Mouse (Mus musculus) A20 (cell line): ENCODE results near the gene Mettl27.

Source experiments
- DNase-seq: peaks from one replicate; pipeline ENCODE4 v3.0.0-alpha.2; 2011; ENCODE audit warnings: low read depth, low spot score

The Mettl27 gene

GRCm38 (mm10) chr5:134932179-134932902 lies at the start of gene Mettl27:
Mettl27 (plus strand) TSS chr5:134932368.
- peak; percentile 93 for DNase-seq

- no peak for DNase-seq
Measured at GRCm38 (mm10) chr5:134883077-134883476, 49.1 kb upstream of the Mettl27 start.

GRCm38 (mm10) chr5:134887447-134888335 lies 44.5 kb upstream of the Mettl27 start:
- no peak for DNase-seq

- no peak for DNase-seq
Measured at GRCm38 (mm10) chr5:134888505-134888904, 43.7 kb upstream of the Mettl27 start.

GRCm38 (mm10) chr5:134890601-134891054 lies 41.5 kb upstream of the Mettl27 start:
- no peak for DNase-seq

GRCm38 (mm10) chr5:134891552-134891951 lies 40.6 kb upstream of the Mettl27 start:
- no peak for DNase-seq

- DNase-seq, result no peak
Measured at GRCm38 (mm10) chr5:134892717-134893116, 39.5 kb upstream of the Mettl27 start.

GRCm38 (mm10) chr5:134895291-134895690 lies 36.9 kb upstream of the Mettl27 start:
- DNase-seq, result no peak

GRCm38 (mm10) chr5:134896965-134897364 lies 35.2 kb upstream of the Mettl27 start:
- DNase-seq, result no peak

- DNase-seq, result no peak
Measured at GRCm38 (mm10) chr5:134897596-134897995, 34.6 kb upstream of the Mettl27 start.

- no peak for DNase-seq
Measured at GRCm38 (mm10) chr5:134901012-134901643, 31.0 kb upstream of the Mettl27 start.

GRCm38 (mm10) chr5:134901644-134902027 lies 30.5 kb upstream of the Mettl27 start:
- DNase-seq, result no peak

GRCm38 (mm10) chr5:134906633-134907032 lies 25.5 kb upstream of the Mettl27 start, which contains the start of gene Tmem270:
Tmem270 (minus strand) TSS chr5:134906733.
- DNase-seq, result no peak

- DNase-seq, result peak; percentile 90
Measured at GRCm38 (mm10) chr5:134907135-134907534, 25.0 kb upstream of the Mettl27 start.

- DNase-seq, result no peak
Measured at GRCm38 (mm10) chr5:134911901-134912300, 20.3 kb upstream of the Mettl27 start.

GRCm38 (mm10) chr5:134913352-134913751 lies 18.8 kb upstream of the Mettl27 start:
- DNase-seq, result no peak

- no peak for DNase-seq
Measured at GRCm38 (mm10) chr5:134913753-134914152, 18.4 kb upstream of the Mettl27 start.

- DNase-seq, result no peak
Measured at GRCm38 (mm10) chr5:134914510-134914909, 17.7 kb upstream of the Mettl27 start.

GRCm38 (mm10) chr5:134915311-134915710 lies 16.9 kb upstream of the Mettl27 start, which contains the start of gene Cldn13:
Cldn13 (minus strand) TSS chr5:134915526.
- DNase-seq, result no peak

GRCm38 (mm10) chr5:134918071-134918832 lies 13.9 kb upstream of the Mettl27 start:
- peak; percentile 78 for DNase-seq

GRCm38 (mm10) chr5:134919097-134919496 lies 13.1 kb upstream of the Mettl27 start:
- no peak for DNase-seq
